Mouse (Mus musculus): ENCODE data around the gene Slc5a9. TPM values are rescaled to one million over a fixed set of nuclear protein-coding genes. Genes with fewer than 3 reads are reported as not detected.
"Not testable (repeated sequence)": the region's sequence is repeated elsewhere in the genome, so short reads cannot be mapped to it uniquely, and the experiment has no call there.

Slc5a9 gene
- total and polyA plus RNA-seq, 3 experiments, result not detected

DNA sequence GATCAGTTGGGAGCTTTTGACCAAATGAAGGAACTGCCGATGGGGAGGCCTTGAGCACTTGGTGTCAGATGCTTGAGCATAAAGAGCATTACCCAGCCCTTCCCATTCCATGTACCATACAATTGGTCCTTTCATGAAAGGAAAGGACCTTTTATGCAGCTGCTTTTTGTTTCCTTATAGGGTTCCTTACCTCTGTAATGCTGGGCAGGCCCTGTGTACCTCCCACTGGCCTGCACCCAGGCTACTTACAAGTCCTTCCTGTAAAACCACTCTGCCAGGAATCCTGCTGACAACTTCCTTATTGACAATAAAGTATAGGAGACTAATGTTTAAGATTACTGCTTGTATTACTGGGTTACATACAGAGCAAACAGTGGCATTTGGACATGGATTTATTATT lies 1.2 kb downstream of the Slc5a9 start:
- Histone ChIP-seq H3K4me1 (ENCODE audit: control insufficient read depth in 1 of 2, insufficient read depth in 2 of 2, low read length in 2 of 2) (no peaks in the 10 kb centered on the region), H3K9ac (ENCODE audit: control insufficient read depth, low read depth, low read length, poor library complexity, severe bottlenecking) (no peak overlapping the region), H3K27me3 (ENCODE audit: control insufficient read depth in 1 of 2, insufficient read depth in 2 of 2, low read length in 2 of 2) (no peaks in the 10 kb centered on the region), H3K36me3 (ENCODE audit: control insufficient read depth in 1 of 2, insufficient read depth in 2 of 2, low read length in 2 of 2) (no peaks in the 10 kb centered on the region), H3K4me3 (ENCODE audit: control insufficient read depth in 1 of 2, insufficient read depth in 1 of 2, low read depth in 2 of 2, low read length in 2 of 2) (no peak overlapping the region), H3K9me3 (replicated peaks; ENCODE audit: insufficient read depth, low read length) (no peaks in the 10 kb centered on the region), H3K79me2 (ENCODE audit: control insufficient read depth, insufficient read depth, low read length, poor library complexity) (no peaks in the 10 kb centered on the region), H3K27ac (ENCODE audit: control insufficient read depth, low read depth, low read length) (no peak overlapping the region)
- TF ChIP-seq ELF1 (IDR thresholded peaks at IDR 0.05; ENCODE audit: low read depth, low read length) (no peak), RAD21 (IDR thresholded peaks at IDR 0.05; ENCODE audit: low read depth, low read length) (no peak), BHLHE40 (IDR thresholded peaks at IDR 0.05; ENCODE audit: borderline replicate concordance, low read depth, low read length) (no peak), USF1 (IDR thresholded peaks at IDR 0.05; ENCODE audit: low read depth, low read length) (no peak), KAT2A (conservative IDR thresholded peaks at IDR 0.05; ENCODE audit: low read depth, low read length) (no peak), SMC3 (IDR thresholded peaks at IDR 0.05; ENCODE audit: low read depth, low read length) (no peak), ETS1 (IDR thresholded peaks at IDR 0.05; ENCODE audit: low read depth, low read length) (no peak), ZKSCAN1 (IDR thresholded peaks at IDR 0.05; ENCODE audit: low read depth, low read length) (no peak), CHD2 (IDR thresholded peaks at IDR 0.05; ENCODE audit: low read length) (no peak), CTCF (IDR thresholded peaks at IDR 0.05 in 2 of 3, conservative IDR thresholded peaks at IDR 0.05 in 1 of 3; ENCODE audit: control insufficient read depth in 1 of 3, insufficient read depth in 1 of 3, low read depth in 2 of 3, low read length in 3 of 3, poor library complexity in 1 of 3, severe bottlenecking in 1 of 3) (no peak)
- DNase-seq (ENCODE audit: low read depth, low spot score), result no peak

GRCm38 (mm10) chr4:111900491-111900890 lies 2.2 kb downstream of the Slc5a9 start:
- not testable (repeated sequence) for H3K27ac ChIP-seq (ENCODE audit: control insufficient read depth, low read depth, low read length); H3K4me3 ChIP-seq (ENCODE audit: control insufficient read depth in 1 of 2, insufficient read depth in 1 of 2, low read depth in 2 of 2, low read length in 2 of 2); H3K27me3 ChIP-seq (ENCODE audit: control insufficient read depth in 1 of 2, insufficient read depth in 2 of 2, low read length in 2 of 2); H3K9ac ChIP-seq (ENCODE audit: control insufficient read depth, low read depth, low read length, poor library complexity, severe bottlenecking); H3K36me3 ChIP-seq (ENCODE audit: control insufficient read depth in 1 of 2, insufficient read depth in 2 of 2, low read length in 2 of 2); H3K9me3 ChIP-seq (replicated peaks; ENCODE audit: insufficient read depth, low read length); H3K79me2 ChIP-seq (ENCODE audit: control insufficient read depth, insufficient read depth, low read length, poor library complexity); DNase-seq (ENCODE audit: low read depth, low spot score); H3K4me1 ChIP-seq (ENCODE audit: control insufficient read depth in 1 of 2, insufficient read depth in 2 of 2, low read length in 2 of 2)

GRCm38 (mm10) chr4:111898566-111898965 lies 4.2 kb downstream of the Slc5a9 start:
- H3K27ac ChIP-seq (ENCODE audit: control insufficient read depth, low read depth, low read length), result no peak overlapping the region
- H3K4me1 ChIP-seq (ENCODE audit: control insufficient read depth in 1 of 2, insufficient read depth in 2 of 2, low read length in 2 of 2), result no peaks in the 10 kb centered on the region
- H3K79me2 ChIP-seq (ENCODE audit: control insufficient read depth, insufficient read depth, low read length, poor library complexity), result no peaks in the 10 kb centered on the region
- no peaks in the 10 kb centered on the region for H3K9me3 ChIP-seq (replicated peaks; ENCODE audit: insufficient read depth, low read length)
- H3K27me3 ChIP-seq (ENCODE audit: control insufficient read depth in 1 of 2, insufficient read depth in 2 of 2, low read length in 2 of 2), result no peaks in the 10 kb centered on the region
- no peak for TF ChIP-seq E2F4 (IDR thresholded peaks at IDR 0.05; ENCODE audit: borderline replicate concordance, low read depth, low read length)
- no peak for TF ChIP-seq POLR2A (IDR thresholded peaks at IDR 0.05; ENCODE audit: control insufficient read depth in 1 of 2, insufficient read depth in 1 of 2, low read depth in 1 of 2, low read length in 2 of 2, poor library complexity in 1 of 2)
- TF ChIP-seq RCOR1 (IDR thresholded peaks at IDR 0.05; ENCODE audit: low read depth, low read length), result no peak
- no peak for TF ChIP-seq UBTF (IDR thresholded peaks at IDR 0.05; ENCODE audit: borderline replicate concordance, insufficient read depth, low read depth, low read length)
- no peak for TF ChIP-seq NELFE (IDR thresholded peaks at IDR 0.05; ENCODE audit: low read depth, low read length)
- no peak for TF ChIP-seq CTCF (IDR thresholded peaks at IDR 0.05 in 2 of 3, conservative IDR thresholded peaks at IDR 0.05 in 1 of 3; ENCODE audit: control insufficient read depth in 1 of 3, insufficient read depth in 1 of 3, low read depth in 2 of 3, low read length in 3 of 3, poor library complexity in 1 of 3, severe bottlenecking in 1 of 3)
- TF ChIP-seq ZKSCAN1 (IDR thresholded peaks at IDR 0.05; ENCODE audit: low read depth, low read length), result no peak
- no peak for TF ChIP-seq CHD2 (IDR thresholded peaks at IDR 0.05; ENCODE audit: low read length)
- no peak for TF ChIP-seq EP300 (IDR thresholded peaks at IDR 0.05; ENCODE audit: low read depth in 1 of 2, low read length in 2 of 2)
- TF ChIP-seq JUND (IDR thresholded peaks at IDR 0.05; ENCODE audit: low read depth, low read length), result no peak
- TF ChIP-seq TBP (IDR thresholded peaks at IDR 0.05; ENCODE audit: low read depth, low read length), result no peak
- no peak for TF ChIP-seq HCFC1 (IDR thresholded peaks at IDR 0.05; ENCODE audit: low read depth, low read length)
- TF ChIP-seq USF1 (IDR thresholded peaks at IDR 0.05; ENCODE audit: low read depth, low read length), result no peak
- no peak for TF ChIP-seq SMC3 (IDR thresholded peaks at IDR 0.05; ENCODE audit: low read depth, low read length)
- no peak for TF ChIP-seq RAD21 (IDR thresholded peaks at IDR 0.05; ENCODE audit: low read depth, low read length)
- no peaks in the 10 kb centered on the region for H3K36me3 ChIP-seq (ENCODE audit: control insufficient read depth in 1 of 2, insufficient read depth in 2 of 2, low read length in 2 of 2)
- H3K4me3 ChIP-seq (ENCODE audit: control insufficient read depth in 1 of 2, insufficient read depth in 1 of 2, low read depth in 2 of 2, low read length in 2 of 2), result no peak overlapping the region
- no peak overlapping the region for H3K9ac ChIP-seq (ENCODE audit: control insufficient read depth, low read depth, low read length, poor library complexity, severe bottlenecking)
- DNase-seq (ENCODE audit: low read depth, low spot score), result no peak
